In the genomic region with DNA sequence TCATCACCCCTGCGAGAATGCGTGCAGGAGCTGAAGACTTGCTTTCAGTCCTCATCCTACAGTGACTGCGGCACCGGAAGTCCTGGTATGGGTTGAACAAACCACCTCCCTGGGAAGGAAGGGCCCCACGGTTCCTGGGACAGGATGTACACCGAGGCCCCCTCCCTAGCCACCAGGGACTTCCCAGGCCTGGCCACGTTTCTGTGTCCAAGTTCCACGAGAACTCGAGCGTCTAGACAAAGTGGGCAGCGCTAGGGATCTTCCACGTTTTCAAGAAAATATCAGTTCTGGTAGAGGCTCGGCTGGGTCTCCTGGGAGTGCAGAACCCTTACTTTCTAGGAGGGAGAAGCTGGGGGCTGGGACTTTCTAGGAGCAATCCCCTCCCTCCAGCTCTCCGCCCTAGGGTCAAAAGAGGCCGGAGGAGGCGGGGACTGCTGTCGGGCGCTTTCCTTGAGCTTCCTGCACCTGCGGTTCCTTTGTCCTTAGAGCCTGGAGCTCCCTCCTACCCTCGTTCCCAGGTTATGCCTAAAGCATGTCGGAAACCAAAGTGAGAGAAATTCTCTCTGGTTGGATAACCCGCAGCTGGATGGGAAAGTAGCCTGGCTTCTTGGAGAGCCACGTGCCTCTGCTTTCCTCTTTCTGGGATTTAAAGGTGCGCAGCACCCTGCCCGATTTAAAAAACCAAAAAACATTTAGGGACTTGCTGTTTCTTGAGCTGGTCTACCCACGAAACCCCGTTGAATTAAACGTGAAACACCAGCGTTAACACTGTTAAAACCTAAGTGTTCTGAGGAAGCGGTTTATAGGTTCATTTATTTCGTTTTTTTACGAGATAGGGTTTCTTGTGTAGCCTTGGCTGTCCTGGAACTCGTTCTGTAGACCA, we compare ENCODE assay signal across 8 mouse cellular contexts. TPM values are rescaled to one million over a fixed set of nuclear protein-coding genes. Genes with fewer than 3 reads are reported as not detected.
DNase-seq lines count a peak whose midpoint lies in the region; ATAC-seq and TF ChIP-seq lines count a peak whose summit lies in the region.

No protein-coding gene starts in this region.

- H3K4me2 ChIP-seq in intestine, postnatal 0 days (replicated peaks; ENCODE audit: low read depth), result peak overlapping the region; percentile 84
- peak overlapping the region; percentile 89 for H3K4me2 ChIP-seq in lung, embryonic 14.5 days

- H3K27ac ChIP-seq in ES-Bruce4 (ENCODE audit: insufficient read depth, low read length), result peak overlapping the region; percentile 99
- H3K27ac ChIP-seq in bone marrow, adult 2 months (ENCODE audit: control insufficient read depth, insufficient read depth, low read depth, low read length, poor library complexity), result peak overlapping the region; percentile 91
- H3K27ac ChIP-seq in intestine, postnatal 0 days (ENCODE audit: low read depth, low read length), result peak overlapping the region; percentile 99
- peak overlapping the region; percentile 97 for H3K27ac ChIP-seq in lung, embryonic 14.5 days (ENCODE audit: low read depth)
- H3K27ac ChIP-seq in olfactory bulb, adult 2 months (ENCODE audit: insufficient read depth, low read depth, low read length), result 0 out of 2 replicates have a peak overlapping the region, but pooled peaks have one; percentile 14

- no peaks in the 10 kb centered on the region for H3K27me3 ChIP-seq in ES-Bruce4 (ENCODE audit: control insufficient read depth, insufficient read depth, low read length, poor library complexity, severe bottlenecking)
- no peaks in the 10 kb centered on the region for H3K27me3 ChIP-seq in intestine, postnatal 0 days (replicated peaks; ENCODE audit: control insufficient read depth, insufficient read depth, low read length)
- no peaks in the 10 kb centered on the region for H3K27me3 ChIP-seq in lung, embryonic 14.5 days (ENCODE audit: insufficient read depth, low read length)

- peak overlapping the region; percentile 88 for H3K4me3 ChIP-seq in ES-Bruce4 (ENCODE audit: low read depth, low read length)
- peak overlapping the region; percentile 78 for H3K4me3 ChIP-seq in bone marrow, adult 2 months (replicated peaks; ENCODE audit: control insufficient read depth, low read depth, low read length)
- peak overlapping the region; percentile 84 for H3K4me3 ChIP-seq in intestine, postnatal 0 days (ENCODE audit: low read depth, low read length)
- peak overlapping the region; percentile 86 for H3K4me3 ChIP-seq in lung, embryonic 14.5 days (ENCODE audit: low read depth, low read length)
- peak overlapping the region; percentile 3; the same call in 1 of the 2 replicates for H3K4me3 ChIP-seq in olfactory bulb, adult 2 months (ENCODE audit: insufficient read depth, low read depth, low read length)

- no peaks in the 10 kb centered on the region for H3K4me1 ChIP-seq in ES-Bruce4 (ENCODE audit: control insufficient read depth, insufficient read depth, low read length)
- peaks cover 6% of the 10 kb centered on the region for H3K4me1 ChIP-seq in bone marrow, adult 2 months (ENCODE audit: control insufficient read depth, insufficient read depth, low read length)
- peaks cover 4% of the 10 kb centered on the region; the same call in 1 of the 2 replicates for H3K4me1 ChIP-seq in intestine, postnatal 0 days (replicated peaks; ENCODE audit: control insufficient read depth, insufficient read depth, low read length)
- peaks cover 28% of the 10 kb centered on the region for H3K4me1 ChIP-seq in lung, embryonic 14.5 days (ENCODE audit: insufficient read depth)
- peaks cover 29% of the 10 kb centered on the region for H3K4me1 ChIP-seq in olfactory bulb, adult 2 months (ENCODE audit: control insufficient read depth, insufficient read depth, low read length)

- no peaks in the 10 kb centered on the region for H3K9me3 ChIP-seq in ES-Bruce4 (replicated peaks; ENCODE audit: control insufficient read depth, insufficient read depth, low read length, poor library complexity, severe bottlenecking)
- H3K9me3 ChIP-seq in intestine, postnatal 0 days (ENCODE audit: control insufficient read depth), result no peaks in the 10 kb centered on the region
- H3K9me3 ChIP-seq in lung, embryonic 14.5 days (ENCODE audit: low read depth, low read length), result no peaks in the 10 kb centered on the region

- no peak for TF ChIP-seq CTCF in ES-Bruce4 (IDR thresholded peaks at IDR 0.05; ENCODE audit: low read depth, low read length)
- no peak for TF ChIP-seq CTCF in bone marrow, adult 2 months (IDR thresholded peaks at IDR 0.05; ENCODE audit: control insufficient read depth, insufficient read depth, low read length)
- TF ChIP-seq CTCF in intestine, postnatal 0 days (IDR thresholded peaks at IDR 0.05; ENCODE audit: low read depth), result no peak
- TF ChIP-seq CTCF in lung, embryonic 14.5 days (IDR thresholded peaks at IDR 0.05; ENCODE audit: low read depth), result no peak
- TF ChIP-seq CTCF in olfactory bulb, adult 2 months (IDR thresholded peaks at IDR 0.05; ENCODE audit: insufficient read depth, low read depth, low read length), result no peak

- no peak for TF ChIP-seq EP300 in ES-Bruce4 (IDR thresholded peaks at IDR 0.05; ENCODE audit: insufficient read depth, low read depth, low read length)

- H3K9ac ChIP-seq in ES-Bruce4 (ENCODE audit: low read depth, poor library complexity, severe bottlenecking), result peak overlapping the region; percentile 94
- peak overlapping the region; percentile 99 for H3K9ac ChIP-seq in intestine, postnatal 0 days (ENCODE audit: low read depth, low read length)
- H3K9ac ChIP-seq in lung, embryonic 14.5 days, result peak overlapping the region; percentile 93

- WGBS in bone marrow, adult 2 months, result 1% methylated on average over 33 of the region's 33 CpGs
- 3% methylated on average over 33 of the region's 33 CpGs for whole genome bisulfite sequencing in intestine, postnatal 0 days
- 3% methylated on average over 33 of the region's 33 CpGs for WGBS in lung, embryonic 14.5 days
- WGBS in olfactory bulb, adult 2 months, result 28% methylated on average over 33 of the region's 33 CpGs

- peak; percentile 82 for DNase-seq in lung, embryonic 14.5 days
- DNase-seq in urinary bladder, postnatal 25 days (ENCODE audit: low spot score), result peak; percentile 46
- no peak for DNase-seq in frontal cortex, adult 2 months (ENCODE audit: extremely low spot score in 1 of 2, low spot score in 1 of 2)

- peak; percentile 7 for ATAC-seq in granulocyte monocyte progenitor cell, adult 5-6 weeks (replicated peaks; ENCODE audit: poor library complexity, severe bottlenecking)
- ATAC-seq in intestine, postnatal 0 days, result peak; percentile 28
- no peak for ATAC-seq in lung, embryonic 14.5 days (ENCODE audit: insufficient read depth)

- peak; percentile 48 for TF ChIP-seq POLR2A in ES-Bruce4 (IDR thresholded peaks at IDR 0.05; ENCODE audit: insufficient read depth, low read length)
- no peak for TF ChIP-seq POLR2A in bone marrow, adult 2 months (IDR thresholded peaks at IDR 0.05; ENCODE audit: borderline replicate concordance, control insufficient read depth, low read depth, low read length)
- TF ChIP-seq POLR2A in olfactory bulb, adult 2 months (IDR thresholded peaks at IDR 0.05; ENCODE audit: insufficient read depth, low read depth, low read length), result no peak

- H3K36me3 ChIP-seq in ES-Bruce4 (ENCODE audit: control insufficient read depth, insufficient read depth, low read length, poor library complexity, severe bottlenecking), result peaks cover 19% of the 10 kb centered on the region
- no peaks in the 10 kb centered on the region for H3K36me3 ChIP-seq in intestine, postnatal 0 days (ENCODE audit: control insufficient read depth, insufficient read depth)
- H3K36me3 ChIP-seq in lung, embryonic 14.5 days (ENCODE audit: insufficient read depth), result no peaks in the 10 kb centered on the region

RNA-seq across cellular contexts. Expression of a gene that starts 2.5 kb away (rescaled TPM):
- polyA plus RNA-seq in ES-Bruce4 (2011; ENCODE audit: insufficient read depth, insufficient read length, low read depth, missing spikeins), result 42.8 and 44.8 TPM in 2 replicates
- polyA plus RNA-seq in bone marrow, adult 2 months (2011; ENCODE audit: insufficient read depth, insufficient read length, low replicate concordance, missing spikeins), result 13.2 and 49.9 TPM in 2 replicates
- 33.3 and 44.1 TPM in 2 replicates for total RNA-seq in granulocyte monocyte progenitor cell, adult 5-6 weeks (2014; fragmentation: Nextera tagmentation)
- 40.7 and 47.6 TPM in 2 replicates for total RNA-seq in granulocyte monocyte progenitor cell, adult 5-6 weeks (2017)
- polyA plus RNA-seq in intestine, postnatal 0 days (2015; fragmentation: Nextera tagmentation; extraction: Ambion mirVana), result 77.3 and 79.4 TPM in 2 replicates
- 81.7 and 83.8 TPM in 2 replicates for polyA plus RNA-seq in lung, embryonic 14.5 days (2014; fragmentation: Nextera tagmentation; extraction: Ambion mirVana)
- not detected in 2 replicates for polyA plus RNA-seq in olfactory bulb, adult 2 months (2012; ENCODE audit: insufficient read depth, insufficient read length, low replicate concordance, missing spikeins)
- polyA plus RNA-seq in frontal cortex, adult 2 months (2012; rRNA removed), result 11.1 and 21.5 TPM in 2 replicates

RNA-seq across cellular contexts. Expression of a gene that starts 25.9 kb away (rescaled TPM):
- polyA plus RNA-seq in ES-Bruce4 (2011; ENCODE audit: insufficient read depth, insufficient read length, low read depth, missing spikeins), result 77.6 and 79.8 TPM in 2 replicates
- 78.9 and 134 TPM in 2 replicates for polyA plus RNA-seq in bone marrow, adult 2 months (2011; ENCODE audit: insufficient read depth, insufficient read length, low replicate concordance, missing spikeins)
- 76.9 and 123 TPM in 2 replicates for total RNA-seq in granulocyte monocyte progenitor cell, adult 5-6 weeks (2014; fragmentation: Nextera tagmentation)
- total RNA-seq in granulocyte monocyte progenitor cell, adult 5-6 weeks (2017), result 73.8 and 95.9 TPM in 2 replicates
- polyA plus RNA-seq in intestine, postnatal 0 days (2015; fragmentation: Nextera tagmentation; extraction: Ambion mirVana), result 22.3 and 23.7 TPM in 2 replicates
- polyA plus RNA-seq in lung, embryonic 14.5 days (2014; fragmentation: Nextera tagmentation; extraction: Ambion mirVana), result 66.1 and 68.6 TPM in 2 replicates
- not detected in 2 replicates for polyA plus RNA-seq in olfactory bulb, adult 2 months (2012; ENCODE audit: insufficient read depth, insufficient read length, low replicate concordance, missing spikeins)
- polyA plus RNA-seq in frontal cortex, adult 2 months (2012; rRNA removed), result 143 and 157 TPM in 2 replicates

RNA-seq across cellular contexts. Expression of a gene that starts 27.5 kb away (rescaled TPM):
- polyA plus RNA-seq in ES-Bruce4 (2011; ENCODE audit: insufficient read depth, insufficient read length, low read depth, missing spikeins), result 89.7 and 97.9 TPM in 2 replicates
- 14.6 and 26.2 TPM in 2 replicates for polyA plus RNA-seq in bone marrow, adult 2 months (2011; ENCODE audit: insufficient read depth, insufficient read length, low replicate concordance, missing spikeins)
- 92.9 and 98.1 TPM in 2 replicates for total RNA-seq in granulocyte monocyte progenitor cell, adult 5-6 weeks (2014; fragmentation: Nextera tagmentation)
- total RNA-seq in granulocyte monocyte progenitor cell, adult 5-6 weeks (2017), result 46.5 and 59.2 TPM in 2 replicates
- 9.3 and 9.8 TPM in 2 replicates for polyA plus RNA-seq in intestine, postnatal 0 days (2015; fragmentation: Nextera tagmentation; extraction: Ambion mirVana)
- polyA plus RNA-seq in lung, embryonic 14.5 days (2014; fragmentation: Nextera tagmentation; extraction: Ambion mirVana), result 29.8 and 33.8 TPM in 2 replicates
- polyA plus RNA-seq in olfactory bulb, adult 2 months (2012; ENCODE audit: insufficient read depth, insufficient read length, low replicate concordance, missing spikeins), result not detected in 2 replicates
- 79.7 and 79.8 TPM in 2 replicates for polyA plus RNA-seq in frontal cortex, adult 2 months (2012; rRNA removed)

RNA-seq across cellular contexts. Expression of a gene that starts 41.1 kb away (rescaled TPM):
- polyA plus RNA-seq in ES-Bruce4 (2011; ENCODE audit: insufficient read depth, insufficient read length, low read depth, missing spikeins), result not detected in 2 replicates
- polyA plus RNA-seq in bone marrow, adult 2 months (2011; ENCODE audit: insufficient read depth, insufficient read length, low replicate concordance, missing spikeins), result 59.2 and 125 TPM in 2 replicates
- 82.1 and 133 TPM in 2 replicates for total RNA-seq in granulocyte monocyte progenitor cell, adult 5-6 weeks (2014; fragmentation: Nextera tagmentation)
- 65.9 and 73.3 TPM in 2 replicates for total RNA-seq in granulocyte monocyte progenitor cell, adult 5-6 weeks (2017)
- 3.5 and 3.9 TPM in 2 replicates for polyA plus RNA-seq in intestine, postnatal 0 days (2015; fragmentation: Nextera tagmentation; extraction: Ambion mirVana)
- polyA plus RNA-seq in lung, embryonic 14.5 days (2014; fragmentation: Nextera tagmentation; extraction: Ambion mirVana), result 12.0 and 12.5 TPM in 2 replicates
- not detected in 2 replicates for polyA plus RNA-seq in olfactory bulb, adult 2 months (2012; ENCODE audit: insufficient read depth, insufficient read length, low replicate concordance, missing spikeins)
- polyA plus RNA-seq in frontal cortex, adult 2 months (2012; rRNA removed), result 2.9 and 4.1 TPM in 2 replicates

Comparison
In these comparisons a context has a peak if more than half of its experiments do, and no peak if none do; other contexts are left out.
1. H3K27ac ChIP-seq: peak in every context shown above with its lines; median percentile 99 in ES-Bruce4; 99 in intestine, postnatal 0 days; 97 in lung, embryonic 14.5 days; 91 in bone marrow, adult 2 months; 14 in olfactory bulb, adult 2 months.
2. H3K4me3 ChIP-seq: peak in every context shown above with its lines; median percentile 88 in ES-Bruce4; 86 in lung, embryonic 14.5 days; 84 in intestine, postnatal 0 days; 78 in bone marrow, adult 2 months; 3 in olfactory bulb, adult 2 months.
3. DNase-seq: peak in lung, embryonic 14.5 days (single experiment) and urinary bladder, postnatal 25 days (single experiment); none in frontal cortex, adult 2 months (0 of 2).
4. RNA of a gene that starts 2.5 kb away (polyA plus RNA-seq): 81.7 to 83.8 TPM in lung, embryonic 14.5 days, 77.3 to 79.4 TPM in intestine, postnatal 0 days, 13.2 to 49.9 TPM in bone marrow, adult 2 months, 42.8 to 44.8 TPM in ES-Bruce4 and 11.1 to 21.5 TPM in frontal cortex, adult 2 months; not detected in olfactory bulb, adult 2 months; every median in the first group is over 10 times any median in the second.
5. Peak in every context shown above with its lines, with median percentiles within 50 percentile points of each other: H3K9ac ChIP-seq.